Mouse (Mus musculus): Measurements from ENCODE around the gene Pelp1.
A peak's percentile ranks its signal among the peaks of the same experiment; 100 is the strongest.
"Not testable (repeated sequence)": the region's sequence is repeated elsewhere in the genome, so short reads cannot be mapped to it uniquely, and the experiment has no call there.

Gene Pelp1

DNA sequence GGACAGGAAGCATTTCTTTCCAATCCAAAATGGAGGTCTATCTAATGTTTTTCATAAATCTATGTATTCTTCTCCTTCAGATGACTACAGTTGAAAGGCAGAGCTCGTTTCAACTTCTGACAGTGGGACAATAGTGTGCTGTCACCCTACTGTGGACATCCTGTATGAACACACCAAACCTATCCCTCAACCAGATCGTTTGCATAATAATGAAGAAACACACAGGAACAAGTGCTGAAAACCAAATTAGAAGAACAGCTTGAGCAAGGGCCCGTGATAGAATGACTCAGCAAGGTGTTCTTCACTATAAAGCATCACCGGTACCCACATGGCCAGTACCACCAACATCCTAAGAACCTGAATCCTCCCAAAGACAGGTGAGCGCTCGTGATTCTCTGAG lies 16.8 kb upstream of the Pelp1 start:
- not testable (repeated sequence) for DNase-seq (ENCODE audit: low read depth)

GRCm38 (mm10) chr11:70419486-70419885 lies 9.7 kb upstream of the Pelp1 start:
- DNase-seq (ENCODE audit: low read depth), result no peak

- no peak for DNase-seq (ENCODE audit: low read depth)
These were observed 8.4 kb upstream of the Pelp1 start for GRCm38 (mm10) chr11:70418199-70418598.

- DNase-seq (ENCODE audit: low read depth), result peak; percentile 92
These were observed 4.1 kb upstream of the Pelp1 start for GRCm38 (mm10) chr11:70413961-70414360.

GRCm38 (mm10) chr11:70412591-70412990 lies 2.8 kb upstream of the Pelp1 start:
- no peak for DNase-seq (ENCODE audit: low read depth)

- DNase-seq (ENCODE audit: low read depth), result no peak
These were observed 439 bp upstream of the Pelp1 start for GRCm38 (mm10) chr11:70410297-70410643.

DNA sequence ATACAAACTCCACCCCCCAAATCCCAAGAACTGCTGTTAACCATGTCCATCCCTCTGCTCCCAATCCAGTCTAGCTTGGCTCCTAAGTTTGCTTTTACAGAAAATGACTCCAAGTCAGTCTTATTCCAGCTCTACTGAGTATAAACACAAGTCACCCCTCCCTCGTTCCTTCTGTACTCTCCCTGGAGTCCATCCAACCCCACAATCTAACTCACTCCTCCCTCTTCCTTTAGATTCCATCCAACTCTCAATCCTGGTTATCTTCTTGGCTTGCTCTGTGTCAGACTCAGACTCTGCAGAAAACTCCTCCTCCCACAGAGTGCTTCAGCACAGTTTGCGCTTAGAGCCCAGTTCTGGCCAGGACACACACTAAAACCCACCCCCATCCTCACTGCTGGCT lies 6.2 kb downstream of the Pelp1 start:
- no peak for DNase-seq (ENCODE audit: low read depth)

GRCm38 (mm10) chr11:70389421-70389820 lies 20.4 kb downstream of the Pelp1 start:
- no peak for DNase-seq (ENCODE audit: low read depth)

DNA sequence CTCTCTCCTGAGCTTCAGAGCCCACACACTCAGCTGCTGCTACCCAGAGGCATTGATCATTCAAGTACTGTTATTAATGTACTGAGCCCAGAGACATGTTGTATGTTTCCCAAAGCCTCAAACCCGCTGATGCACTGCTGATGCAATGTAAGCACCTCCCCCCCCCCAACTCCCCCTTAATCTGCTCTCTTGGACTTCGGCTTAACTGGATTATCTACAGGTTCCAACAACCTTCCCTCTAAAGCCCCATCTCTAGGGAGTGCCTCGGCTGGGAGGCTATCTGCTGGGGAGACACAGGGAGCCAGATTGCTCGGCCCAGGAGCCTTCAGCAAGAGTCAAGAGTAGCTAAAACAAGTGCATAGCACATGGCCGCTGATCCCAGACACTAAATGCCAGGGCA lies 22.4 kb downstream of the Pelp1 start:
- no peak for DNase-seq (ENCODE audit: low read depth)

DNA sequence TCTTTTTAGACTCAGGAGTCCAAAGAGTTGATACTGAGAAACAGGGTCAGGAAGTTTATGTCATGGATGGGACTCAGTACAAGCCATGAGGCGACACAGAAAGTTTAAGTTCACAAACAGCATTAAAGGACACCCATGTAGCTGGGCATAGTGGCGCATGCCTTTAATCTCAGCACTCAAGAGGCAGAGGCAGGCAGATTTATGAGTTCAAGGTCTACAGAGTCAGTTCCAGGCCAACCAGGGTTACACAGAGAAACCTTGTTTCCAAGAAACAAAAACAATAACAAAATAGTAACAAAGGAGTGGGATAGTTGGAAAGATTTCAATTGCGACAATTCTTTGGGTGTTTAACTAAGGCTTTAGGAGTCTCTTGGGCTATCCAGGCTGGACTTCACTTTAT lies 25.7 kb downstream of the Pelp1 start:
- no peak for DNase-seq (ENCODE audit: low read depth)

- DNase-seq (ENCODE audit: low read depth), result no peak
These were observed 28.5 kb downstream of the Pelp1 start for GRCm38 (mm10) chr11:70381330-70381729.

GRCm38 (mm10) chr11:70380478-70381005 lies 29.3 kb downstream of the Pelp1 start:
- no peak for DNase-seq (ENCODE audit: low read depth)

GRCm38 (mm10) chr11:70376054-70376453 lies 33.8 kb downstream of the Pelp1 start:
- no peak for DNase-seq (ENCODE audit: low read depth)

DNA sequence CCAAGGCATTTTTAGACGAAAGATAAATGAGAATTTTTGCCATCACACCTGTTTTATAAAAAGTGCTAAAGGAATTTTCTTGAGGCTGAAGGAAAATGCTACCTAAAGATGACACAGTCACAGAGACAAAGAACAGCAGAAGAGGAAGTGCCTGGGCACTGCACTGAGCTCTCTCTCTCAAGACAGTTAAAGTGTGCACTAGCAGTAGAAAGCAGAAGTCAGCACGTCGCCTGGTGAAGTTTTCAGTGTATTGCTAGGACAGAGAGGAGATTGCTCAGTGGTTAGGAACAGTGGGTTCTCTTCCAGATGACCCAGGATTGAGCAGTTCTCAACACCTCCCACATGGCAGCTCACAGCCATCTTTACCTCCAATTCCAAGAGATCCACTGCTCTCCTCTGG lies 35.5 kb downstream of the Pelp1 start:
- no peak for DNase-seq (ENCODE audit: low read depth)

GRCm38 (mm10) chr11:70372849-70373557 lies 36.8 kb downstream of the Pelp1 start:
- DNase-seq (ENCODE audit: low read depth), result no peak

DNA sequence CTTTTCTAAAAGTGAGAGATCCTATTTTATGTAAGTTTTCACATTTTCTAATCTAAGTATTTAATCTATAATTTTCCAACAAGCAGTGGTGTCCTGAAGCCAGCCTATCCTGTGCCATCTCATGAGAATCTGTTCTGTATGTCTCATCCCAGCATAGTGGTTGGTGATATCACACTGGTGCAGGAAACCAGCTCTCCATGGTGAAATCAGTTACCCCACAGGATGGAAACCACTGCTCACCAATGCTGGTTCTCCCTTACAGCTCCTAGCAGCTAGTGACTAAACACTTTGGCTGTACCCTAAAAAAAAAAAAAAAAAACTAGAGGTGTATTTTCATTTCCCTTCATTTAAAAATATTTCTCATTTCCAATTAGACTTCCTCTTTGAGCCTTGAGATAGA lies 37.4 kb downstream of the Pelp1 start:
- DNase-seq (ENCODE audit: low read depth), result no peak

- not testable (repeated sequence) for DNase-seq (ENCODE audit: low read depth)
These were observed 41.2 kb downstream of the Pelp1 start for GRCm38 (mm10) chr11:70368626-70369025.

GRCm38 (mm10) chr11:70367701-70368100 lies 42.1 kb downstream of the Pelp1 start:
- DNase-seq (ENCODE audit: low read depth), result not testable (repeated sequence)

GRCm38 (mm10) chr11:70351868-70352267 lies 58.0 kb downstream of the Pelp1 start, which contains the start of gene Alox15:
TSS of gene Alox15 (minus strand) at chr11:70352031.
- DNase-seq (ENCODE audit: low read depth), result peak; percentile 42

DNA sequence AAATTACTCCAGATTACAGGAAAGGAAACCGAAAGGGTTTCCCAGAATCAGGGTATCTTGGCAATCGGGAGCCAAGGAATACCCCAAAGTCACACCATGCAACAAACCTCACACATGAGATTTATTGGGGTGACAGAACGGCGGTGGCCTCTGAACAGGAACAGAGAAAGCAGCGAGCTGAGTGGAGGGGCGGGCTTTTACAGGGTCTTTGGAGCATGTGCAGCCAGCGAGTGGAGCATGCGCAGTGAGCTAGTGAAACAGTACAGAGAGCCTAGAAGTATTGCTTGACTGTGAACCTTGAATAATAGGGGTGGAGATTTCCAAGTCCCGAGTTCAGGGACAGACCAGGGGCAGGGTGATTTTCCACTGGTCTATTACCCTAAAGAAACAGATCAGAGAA lies 61.2 kb downstream of the Pelp1 start:
- DNase-seq (ENCODE audit: low read depth), result no peak

DNA sequence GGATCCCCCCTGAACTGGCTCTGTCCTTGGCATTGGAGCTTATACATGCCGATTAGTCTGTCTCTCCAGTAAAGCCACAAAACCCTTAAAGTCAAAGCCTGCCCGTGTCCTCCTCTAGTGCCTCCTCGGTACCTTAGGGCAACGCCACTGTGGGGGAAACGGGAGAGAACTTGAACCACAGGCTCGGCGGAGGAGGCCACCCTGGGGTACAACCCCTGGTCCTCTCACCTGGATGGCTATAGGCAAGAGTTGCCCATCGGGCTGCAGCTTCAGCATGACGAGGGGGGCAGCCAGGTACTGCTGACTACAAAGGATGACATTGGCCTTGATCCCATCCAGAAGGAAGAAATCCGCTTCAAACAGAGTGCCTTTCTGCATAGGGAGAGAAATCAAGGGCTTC lies 62.0 kb downstream of the Pelp1 start:
- no peak for DNase-seq (ENCODE audit: low read depth)

DNA sequence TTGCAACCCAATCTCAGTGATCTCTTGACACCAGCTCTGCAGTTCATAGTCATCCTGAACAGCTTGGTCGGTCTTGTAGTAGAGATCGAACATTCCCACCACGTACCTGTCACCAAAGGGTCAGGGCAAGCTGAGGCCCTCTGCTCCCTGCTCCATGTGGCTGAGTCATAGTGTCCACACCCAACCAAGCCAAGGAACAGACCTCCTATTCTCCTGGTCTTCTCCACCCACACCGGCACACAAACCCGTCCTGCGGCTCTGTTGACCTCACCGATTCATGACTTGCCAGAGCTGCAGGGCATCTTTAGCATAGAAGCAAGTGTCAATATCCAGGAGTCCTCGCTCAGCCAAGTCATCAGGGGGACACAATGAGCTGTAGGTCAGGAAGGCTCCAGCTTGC lies 64.3 kb downstream of the Pelp1 start:
- DNase-seq (ENCODE audit: low read depth), result no peak

GRCm38 (mm10) chr11:70345061-70345460 lies 64.8 kb downstream of the Pelp1 start:
- no peak for DNase-seq (ENCODE audit: low read depth)
